Mouse (Mus musculus) erythroblast, embryonic 14.5 days (primary cell): Measurements from ENCODE around the gene Foxe1. TPM values are rescaled to one million over a fixed set of nuclear protein-coding genes. Genes with fewer than 3 reads are reported as not detected.

ENCODE experiments used
- H3K27me3 ChIP-seq: 2 replicates; pipeline ENCODE4 v1.6.1; 2012; ENCODE audit warnings: inconsistent platforms; ENCODE audit not compliant: control insufficient read depth
- H3K36me3 ChIP-seq: 2 replicates; pipeline ENCODE4 v1.6.1; 2012; ENCODE audit warnings: mild to moderate bottlenecking, inconsistent platforms; ENCODE audit not compliant: control insufficient read depth
- H3K4me1 ChIP-seq: 2 replicates; pipeline ENCODE4 v1.6.1; 2012; ENCODE audit warnings: inconsistent platforms; ENCODE audit not compliant: control insufficient read depth
- H3K4me3 ChIP-seq: replicated peaks from 2 replicates; pipeline ENCODE3; 2012; ENCODE audit warnings: moderate library complexity, mild to moderate bottlenecking, inconsistent platforms
- H3K9me3 ChIP-seq: 2 replicates; pipeline ENCODE4 v1.6.1; 2012; ENCODE audit warnings: low read length, inconsistent platforms, mixed read lengths; ENCODE audit not compliant: control insufficient read depth
- GATA1 ChIP-seq: IDR thresholded peaks from 2 replicates; pipeline ENCODE4 v1.6.1; 2012; ENCODE audit warnings: low read length, inconsistent platforms, mixed read lengths
- TAL1 ChIP-seq: IDR thresholded peaks from 3 replicates; pipeline ENCODE4 v1.6.1; 2012; ENCODE audit warnings: low read length, inconsistent platforms, mixed read lengths
- polyA plus RNA-seq: library from polyadenylated mRNA; stranded (reverse); fragments of >175 nt; gene quantifications from 2 replicates; pipeline ENCODE4 v1.2.3, GENCODE M21; 2012

Foxe1 gene
- polyA plus RNA-seq, 1 experiment, result not detected

- H3K36me3 ChIP-seq, result no peaks in the 10 kb centered on the region
- peaks cover 3% of the 10 kb centered on the region for H3K4me1 ChIP-seq
- peaks cover 100% of the 10 kb centered on the region for H3K27me3 ChIP-seq
- no peak overlapping the region for H3K4me3 ChIP-seq
- TF ChIP-seq GATA1 (no peak), TAL1 (no peak)
- peaks cover 14% of the 10 kb centered on the region for H3K9me3 ChIP-seq
These were observed 2.3 kb downstream of the Foxe1 start for GRCm38 (mm10) chr4:46345773-46346100.

GRCm38 (mm10) chr4:46346221-46346620 lies 2.8 kb downstream of the Foxe1 start:
- peaks cover 14% of the 10 kb centered on the region for H3K9me3 ChIP-seq
- TF ChIP-seq GATA1 (no peak), TAL1 (no peak)
- H3K4me1 ChIP-seq, result peaks cover 3% of the 10 kb centered on the region
- no peak overlapping the region for H3K4me3 ChIP-seq
- no peaks in the 10 kb centered on the region for H3K36me3 ChIP-seq
- peaks cover 100% of the 10 kb centered on the region for H3K27me3 ChIP-seq

GRCm38 (mm10) chr4:46347141-46347540 lies 3.7 kb downstream of the Foxe1 start:
- H3K36me3 ChIP-seq, result no peaks in the 10 kb centered on the region
- H3K4me3 ChIP-seq, result no peak overlapping the region
- no peak for TF ChIP-seq TAL1
- no peak for TF ChIP-seq GATA1
- peaks cover 100% of the 10 kb centered on the region for H3K27me3 ChIP-seq
- H3K4me1 ChIP-seq, result peaks cover 3% of the 10 kb centered on the region
- peaks cover 14% of the 10 kb centered on the region for H3K9me3 ChIP-seq

- Histone ChIP-seq H3K27me3 (peaks cover 99% of the 10 kb centered on the region), H3K4me3 (no peak overlapping the region), H3K36me3 (no peaks in the 10 kb centered on the region), H3K9me3 (peaks cover 14% of the 10 kb centered on the region), H3K4me1 (peaks cover 3% of the 10 kb centered on the region)
- no peak for TF ChIP-seq GATA1
- no peak for TF ChIP-seq TAL1
These were observed 4.4 kb downstream of the Foxe1 start for GRCm38 (mm10) chr4:46347580-46348515.

DNA sequence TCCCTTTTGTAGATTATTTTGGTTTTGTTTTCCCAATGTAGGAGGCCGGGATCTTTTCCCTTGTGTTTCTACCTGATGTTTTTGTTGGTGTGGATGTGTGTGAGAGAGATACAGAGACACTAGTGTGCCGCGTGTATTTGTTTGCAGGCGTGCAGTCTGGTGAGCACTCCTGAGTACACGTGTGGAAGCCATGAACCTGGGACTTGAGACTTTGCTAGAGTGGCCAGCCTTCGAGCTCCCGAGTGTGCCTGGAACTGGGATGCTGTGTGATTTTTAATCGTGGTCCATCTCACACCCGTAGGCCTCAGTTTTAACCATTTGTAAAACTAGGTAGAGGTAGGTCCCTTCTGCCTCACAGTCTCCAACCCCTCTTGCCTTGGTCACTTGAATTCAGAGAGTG lies 5.5 kb downstream of the Foxe1 start:
- H3K36me3 ChIP-seq, result no peaks in the 10 kb centered on the region

GRCm38 (mm10) chr4:46349530-46349929 lies 6.1 kb downstream of the Foxe1 start:
- Histone ChIP-seq H3K4me1 (no peaks in the 10 kb centered on the region), H3K9me3 (peaks cover 11% of the 10 kb centered on the region), H3K36me3 (no peaks in the 10 kb centered on the region), H3K27me3 (peaks cover 93% of the 10 kb centered on the region), H3K4me3 (no peak overlapping the region)
- TF ChIP-seq GATA1 (no peak), TAL1 (no peak)

More for the DNA sequence above, 5.5 kb downstream of the Foxe1 start:
- H3K9me3 ChIP-seq, result peaks cover 11% of the 10 kb centered on the region
- H3K27me3 ChIP-seq, result peaks cover 97% of the 10 kb centered on the region
- TF ChIP-seq TAL1 (no peak), GATA1 (no peak)
- H3K4me3 ChIP-seq, result no peak overlapping the region
- peaks cover 3% of the 10 kb centered on the region for H3K4me1 ChIP-seq

GRCm38 (mm10) chr4:46353045-46353444 lies 9.6 kb downstream of the Foxe1 start:
- no peak overlapping the region for H3K4me3 ChIP-seq
- TF ChIP-seq GATA1 (no peak), TAL1 (no peak)
- H3K4me1 ChIP-seq, result no peaks in the 10 kb centered on the region
- peaks cover 76% of the 10 kb centered on the region for H3K27me3 ChIP-seq
- H3K9me3 ChIP-seq, result no peaks in the 10 kb centered on the region
- no peaks in the 10 kb centered on the region for H3K36me3 ChIP-seq

DNA sequence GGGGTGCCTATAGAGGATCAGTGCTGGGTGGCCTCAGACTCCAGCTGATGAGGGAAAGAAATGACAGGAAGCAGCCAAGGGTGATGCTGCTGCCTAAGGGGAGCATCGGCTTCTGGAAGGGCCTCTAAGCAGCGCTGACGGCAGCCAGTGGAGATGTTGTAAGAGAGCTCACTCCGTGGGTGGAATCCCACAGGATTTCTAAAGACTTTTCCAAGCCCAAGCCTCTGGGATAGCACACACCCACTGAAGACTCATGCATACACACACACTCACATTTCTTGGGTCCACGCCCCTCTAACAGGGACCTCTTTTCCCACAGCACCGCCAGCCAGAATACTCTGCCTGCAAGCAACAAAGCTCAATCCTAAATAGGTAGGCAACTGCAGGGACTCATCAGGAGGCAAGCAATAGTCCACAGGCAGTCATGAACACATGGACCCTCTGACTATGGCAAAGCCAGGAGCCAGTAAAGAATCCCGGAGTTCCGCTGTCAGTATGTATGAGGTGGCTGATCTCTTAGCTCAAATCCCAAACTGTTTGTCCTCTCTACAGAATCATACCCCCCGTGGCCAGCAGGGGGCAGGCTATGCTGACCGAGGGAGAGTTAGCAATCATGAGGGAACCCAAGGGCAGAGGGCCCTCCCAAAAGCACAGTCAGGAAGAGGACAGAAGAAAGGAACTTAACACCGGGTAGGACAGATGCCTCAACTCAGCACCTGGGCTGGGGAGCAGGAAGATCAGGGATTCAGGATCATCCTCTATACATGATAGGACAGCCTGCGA lies 13.1 kb downstream of the Foxe1 start:
- TF ChIP-seq TAL1 (no peak), GATA1 (no peak)
- H3K4me1 ChIP-seq, result no peaks in the 10 kb centered on the region
- H3K9me3 ChIP-seq, result no peaks in the 10 kb centered on the region
- no peaks in the 10 kb centered on the region for H3K36me3 ChIP-seq
- no peak overlapping the region for H3K4me3 ChIP-seq
- H3K27me3 ChIP-seq, result peaks cover 44% of the 10 kb centered on the region
